Mouse (Mus musculus) spleen, embryonic (tissue): ENCODE measurements around the gene Pard3b.

Experiments used
- CTCF ChIA-PET: fragments of 350-600 bp; sonication (Branson Sonifier 250); formaldehyde crosslinking; loops from one replicate; lab custom pipeline; 2022; lab: Charles Lee

Pard3b gene

DNA sequence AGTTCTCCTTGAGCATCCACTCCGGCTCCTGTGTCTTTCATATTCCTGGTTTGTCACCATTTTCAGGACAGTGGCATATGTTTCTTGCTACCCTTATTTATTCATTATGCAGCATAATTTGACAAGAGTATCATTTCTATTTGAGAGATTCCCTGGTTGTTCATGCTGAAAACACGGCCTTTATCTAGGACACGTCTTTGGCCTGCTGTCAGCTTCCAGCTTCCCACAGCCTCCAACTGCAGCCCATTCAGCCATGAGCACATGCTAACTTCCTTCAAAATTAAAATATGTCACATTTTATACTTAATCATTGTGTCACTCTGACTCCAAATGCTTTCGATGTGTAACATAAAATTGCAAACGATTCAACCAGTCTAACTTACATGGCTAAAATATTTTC is 596.5 kb downstream of the Pard3b start:
- CTCF ChIA-PET, result no interaction called here

DNA sequence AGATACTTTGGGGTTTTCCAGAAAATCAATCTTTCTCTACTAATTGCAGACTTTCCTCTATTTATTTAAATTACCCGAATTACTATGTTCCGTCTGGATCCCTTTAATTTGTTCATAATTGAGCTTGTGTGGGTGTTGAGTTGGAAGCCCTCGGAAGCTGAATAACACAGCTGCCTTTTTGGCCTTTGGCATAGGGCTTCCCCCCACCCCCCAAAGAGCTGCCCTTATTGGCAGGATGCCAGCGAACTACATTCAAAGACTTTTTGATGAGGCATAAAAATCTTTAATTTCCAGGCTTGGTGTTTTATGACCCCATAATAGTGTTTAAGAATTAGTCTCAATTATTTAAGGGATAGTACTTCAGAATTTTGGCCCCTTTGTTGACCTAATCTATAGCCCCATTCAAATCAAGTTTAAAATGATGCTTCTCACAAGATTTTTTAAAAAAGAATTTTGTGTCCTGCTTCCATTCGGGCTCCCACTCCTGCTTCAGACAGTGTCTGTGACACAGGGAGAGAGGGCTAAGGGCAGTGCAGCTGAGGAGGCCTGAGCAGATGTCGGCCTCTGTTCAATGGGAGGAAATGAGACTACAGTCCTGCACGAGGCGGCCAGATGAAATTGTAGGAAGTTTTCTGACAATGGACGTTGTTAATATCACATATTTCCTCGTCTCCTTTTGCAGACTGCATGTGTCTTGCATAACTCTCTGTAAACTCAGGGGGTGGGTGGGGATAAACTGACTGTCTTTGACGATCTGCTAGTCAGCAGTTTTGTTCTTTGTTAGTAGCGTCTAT is 605.8 kb downstream of the Pard3b start:
- CTCF ChIA-PET, result no interaction called here

GRCm38 (mm10) chr1:62252432-62252831 is 613.8 kb downstream of the Pard3b start:
- CTCF ChIA-PET, result no interaction called here

GRCm38 (mm10) chr1:62254316-62254715 is 615.7 kb downstream of the Pard3b start:
- CTCF ChIA-PET, result no interaction called here

GRCm38 (mm10) chr1:62254888-62255287 is 616.3 kb downstream of the Pard3b start:
- CTCF ChIA-PET, result no interaction called here

DNA sequence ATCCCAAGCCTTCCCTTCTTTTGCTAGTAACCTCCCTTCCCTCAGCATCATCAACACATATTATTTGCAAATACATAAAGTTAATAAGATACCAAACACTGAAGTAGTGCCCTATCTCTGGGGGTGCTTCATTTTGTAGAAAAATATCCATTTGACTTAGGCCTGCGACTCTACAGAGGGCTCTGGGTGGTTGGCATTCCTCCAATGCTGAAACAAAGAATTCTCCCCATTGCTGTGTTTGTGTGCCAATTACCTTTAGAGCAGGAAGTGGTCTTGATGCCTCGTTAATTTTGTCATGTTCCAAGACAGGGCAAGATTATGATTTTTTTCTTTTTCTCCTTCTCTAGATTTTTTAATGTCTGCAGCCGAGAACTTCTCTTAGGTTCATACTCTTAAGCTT is 637.8 kb downstream of the Pard3b start:
- CTCF ChIA-PET, result no interaction called here

DNA sequence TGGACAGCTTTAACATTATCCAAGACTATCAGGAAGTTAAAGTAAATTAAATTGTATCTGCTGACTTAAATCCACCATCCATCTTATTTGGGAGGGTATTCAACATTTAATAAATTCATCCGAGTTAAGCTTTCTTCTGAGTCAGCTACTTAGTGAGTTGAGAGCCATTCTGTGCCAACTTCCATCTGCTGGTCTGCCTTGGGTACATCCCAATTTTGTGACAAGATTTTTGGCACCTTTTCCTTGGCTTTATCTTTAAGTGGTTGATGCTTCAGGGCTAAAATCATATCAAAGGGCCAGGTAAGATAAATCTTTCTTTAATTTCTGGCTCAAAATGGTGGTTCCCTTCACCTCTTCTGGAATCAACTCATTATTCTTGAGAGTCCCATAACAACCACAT is 640.0 kb downstream of the Pard3b start:
- CTCF ChIA-PET, result no interaction called here

DNA sequence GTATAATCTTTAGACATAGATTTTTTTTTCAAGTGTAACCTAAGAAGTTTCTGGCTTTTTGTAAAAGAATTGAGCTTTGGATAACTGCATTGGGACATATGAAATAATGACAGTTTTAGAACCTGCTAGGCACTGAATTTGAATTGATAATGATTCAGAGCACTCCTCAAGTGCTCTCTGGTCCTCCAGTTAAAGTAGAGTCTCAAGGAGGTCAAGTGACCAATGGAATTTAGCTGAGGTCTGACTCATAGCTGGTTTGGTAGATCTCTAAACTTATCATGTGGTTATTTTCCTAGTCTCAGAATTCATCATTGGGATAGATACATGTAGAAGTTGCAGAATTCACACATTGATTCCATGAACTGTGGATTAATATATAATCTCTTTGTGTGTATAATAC is 642.0 kb downstream of the Pard3b start:
- CTCF ChIA-PET, result no interaction called here

DNA sequence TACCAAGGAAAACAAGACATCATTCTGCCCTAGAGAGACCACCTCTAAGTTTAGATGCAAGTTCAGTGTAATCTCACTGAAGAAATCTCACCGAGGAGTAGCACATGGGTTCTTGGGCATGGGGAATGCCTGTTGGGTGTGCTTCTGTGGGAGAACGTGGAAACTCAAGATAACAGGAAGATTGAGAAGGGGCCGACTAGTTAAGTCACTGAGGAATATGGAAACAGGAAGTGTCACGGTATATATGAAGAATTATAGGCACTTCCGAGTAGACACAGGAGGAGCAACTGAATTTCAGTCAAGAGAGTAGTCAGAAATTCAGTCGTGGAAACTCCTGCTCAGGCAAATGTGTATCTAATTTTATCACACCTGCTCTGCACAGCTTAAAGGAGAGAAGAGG is 644.2 kb downstream of the Pard3b start:
- CTCF ChIA-PET, result no interaction called here

GRCm38 (mm10) chr1:62283624-62284023 is 645.0 kb downstream of the Pard3b start:
- CTCF ChIA-PET, result no interaction called here

DNA sequence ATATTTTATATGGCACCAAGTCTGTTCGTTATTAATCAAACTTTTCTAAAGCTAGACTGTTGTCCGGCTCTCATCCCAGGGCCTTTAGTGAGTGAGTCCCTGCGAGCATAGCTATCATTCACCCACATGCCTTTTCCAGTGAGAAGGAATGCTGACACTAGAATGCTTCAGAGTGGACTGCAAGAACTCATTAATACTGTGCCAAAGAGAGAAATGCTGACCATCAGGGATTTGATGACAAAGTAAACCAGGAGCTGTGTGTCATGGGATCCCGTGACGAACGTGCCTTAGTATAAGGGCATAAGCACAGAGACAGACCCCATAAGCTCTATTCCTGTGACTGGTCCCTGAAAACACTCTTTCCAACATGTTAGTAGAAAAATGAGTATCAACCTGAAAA is 670.8 kb downstream of the Pard3b start:
- CTCF ChIA-PET, result no interaction called here

DNA sequence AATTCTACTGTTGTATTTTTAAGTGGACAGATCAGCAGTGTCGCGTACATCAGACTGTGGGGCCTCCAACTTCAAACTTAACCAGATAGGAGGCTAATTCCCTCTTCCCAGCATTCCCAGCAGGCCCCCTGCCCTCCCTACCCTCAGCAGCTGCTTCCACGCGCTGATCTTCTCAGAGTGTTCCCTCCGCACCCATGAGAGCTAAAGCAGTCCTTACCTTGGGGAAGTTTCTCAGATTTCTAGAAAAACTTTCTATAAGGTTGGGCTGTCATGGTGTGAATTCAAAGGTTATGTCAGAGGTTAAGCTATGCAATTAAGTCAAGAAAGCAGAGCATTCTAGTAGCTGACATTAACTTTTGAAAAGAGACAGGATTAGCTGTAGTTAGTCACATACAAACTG is 686.6 kb downstream of the Pard3b start:
- CTCF ChIA-PET, result no interaction called here

GRCm38 (mm10) chr1:62327743-62328142 is 689.1 kb downstream of the Pard3b start:
- CTCF ChIA-PET, result no interaction called here

- CTCF ChIA-PET, result no interaction called here
These were observed 690.2 kb downstream of the Pard3b start for GRCm38 (mm10) chr1:62328808-62329207.

DNA sequence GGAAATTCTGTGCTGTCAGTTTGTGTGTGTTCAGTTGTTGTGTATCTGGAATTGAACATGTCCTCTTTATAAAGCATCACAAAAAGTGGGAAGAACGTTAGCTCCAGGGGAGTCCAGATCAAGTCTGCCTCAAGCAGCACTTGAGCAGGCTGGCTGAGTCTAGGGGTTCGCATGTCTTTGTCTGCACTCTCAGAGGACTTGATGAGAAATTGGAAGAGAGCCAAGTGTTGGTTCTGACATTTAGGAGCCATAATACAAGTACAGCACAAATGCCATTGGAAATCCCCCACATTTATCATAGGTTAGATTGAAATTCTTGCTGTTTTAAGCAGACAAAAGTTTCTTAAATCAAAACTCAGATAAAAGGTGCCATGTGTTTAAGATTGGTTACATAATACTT is 694.4 kb downstream of the Pard3b start:
- CTCF ChIA-PET, result no interaction called here

GRCm38 (mm10) chr1:62334196-62334595 is 695.6 kb downstream of the Pard3b start:
- CTCF ChIA-PET, result no interaction called here

GRCm38 (mm10) chr1:62340261-62340660 is 701.6 kb downstream of the Pard3b start:
- CTCF ChIA-PET, result no interaction called here

- CTCF ChIA-PET, result no interaction called here
These were observed 705.7 kb downstream of the Pard3b start for GRCm38 (mm10) chr1:62344286-62344685.

DNA sequence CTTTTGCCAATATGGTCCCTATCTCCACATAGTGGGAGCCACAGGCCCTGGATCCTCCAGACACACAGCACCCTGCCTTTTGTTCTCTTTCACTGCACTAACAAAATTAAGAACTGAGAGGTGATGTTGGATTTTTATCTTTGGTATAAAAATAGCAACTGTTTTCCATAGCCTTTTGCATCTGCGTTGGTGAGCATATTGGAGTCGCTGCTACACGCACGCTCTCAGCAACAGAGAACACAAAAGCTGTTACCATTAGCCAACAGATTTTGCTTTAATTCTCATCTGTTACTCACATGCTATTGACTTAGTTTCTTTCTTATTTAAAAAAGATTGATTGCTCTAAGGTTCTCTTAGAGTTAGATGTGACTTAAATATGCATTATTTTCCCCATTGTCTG is 709.7 kb downstream of the Pard3b start:
- CTCF ChIA-PET, result no interaction called here

DNA sequence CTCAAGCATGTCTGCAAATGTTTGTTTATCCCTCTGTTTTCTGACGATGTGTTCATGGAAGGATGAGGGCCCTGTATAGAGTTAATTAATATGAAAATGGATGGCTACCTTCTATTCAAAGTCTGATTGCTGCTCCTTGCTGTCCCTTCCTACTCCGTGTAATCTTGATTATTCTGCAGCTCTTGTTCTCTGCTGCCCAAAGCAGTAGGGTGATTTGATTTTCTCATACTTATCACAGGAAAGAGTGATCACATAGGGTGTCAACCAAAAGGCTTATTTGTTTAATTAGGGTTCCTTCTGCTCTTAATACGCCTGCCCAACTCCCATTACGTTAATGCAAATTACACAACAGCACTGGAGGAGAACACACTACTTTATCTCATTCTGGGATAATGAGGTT is 716.9 kb downstream of the Pard3b start:
- CTCF ChIA-PET, result no interaction called here

- CTCF ChIA-PET, result no interaction called here
These were observed 735.9 kb downstream of the Pard3b start for GRCm38 (mm10) chr1:62374427-62375050.

- CTCF ChIA-PET, result interaction anchor here (0.6 kb wide), 1 partner anchor 18 kb away, joined by 3 read pairs; no protein-coding TSS in a partner anchor
These were observed 739.7 kb downstream of the Pard3b start for GRCm38 (mm10) chr1:62378335-62378734.

- CTCF ChIA-PET, result no interaction called here
These were observed 744.3 kb downstream of the Pard3b start for GRCm38 (mm10) chr1:62382807-62383514.
